Mouse (Mus musculus): ENCODE data around the gene BC003965.
A peak's percentile ranks its signal among the peaks of the same experiment; 100 is the strongest.

Gene BC003965

GRCm38 (mm10) chr17:25184129-25184691 is at the start of gene BC003965:
Gene BC003965, plus strand, starts transcription at chr17:25184554.
- peak; percentile 99 for DNase-seq (ENCODE audit: low read depth, low spot score)

GRCm38 (mm10) chr17:25135622-25136021 is 48.7 kb upstream of the BC003965 start:
- no peak for DNase-seq (ENCODE audit: low read depth, low spot score)

- no peak for DNase-seq (ENCODE audit: low read depth, low spot score)
Observed at GRCm38 (mm10) chr17:25138803-25139202, 45.6 kb upstream of the BC003965 start.

GRCm38 (mm10) chr17:25139960-25140359 is 44.4 kb upstream of the BC003965 start:
- no peak for DNase-seq (ENCODE audit: low read depth, low spot score)

GRCm38 (mm10) chr17:25162161-25162560 is 22.2 kb upstream of the BC003965 start, which contains the start of gene Ccdc154:
Gene Ccdc154, plus strand, starts transcription at chr17:25162461.
- DNase-seq (ENCODE audit: low read depth, low spot score) = no peak

- DNase-seq (ENCODE audit: low read depth, low spot score) = no peak
Observed at GRCm38 (mm10) chr17:25163387-25163786, 21.0 kb upstream of the BC003965 start.

- DNase-seq (ENCODE audit: low read depth, low spot score) = no peak
Observed at GRCm38 (mm10) chr17:25164770-25165169, 19.6 kb upstream of the BC003965 start.

- DNase-seq (ENCODE audit: low read depth, low spot score) = no peak
Observed at GRCm38 (mm10) chr17:25165970-25166671, 18.2 kb upstream of the BC003965 start.

GRCm38 (mm10) chr17:25169706-25170105 is 14.6 kb upstream of the BC003965 start:
- DNase-seq (ENCODE audit: low read depth, low spot score) = no peak

- no peak for DNase-seq (ENCODE audit: low read depth, low spot score)
Observed at GRCm38 (mm10) chr17:25172558-25172957, 11.8 kb upstream of the BC003965 start.

GRCm38 (mm10) chr17:25175411-25175810 is 8.9 kb upstream of the BC003965 start, which contains the start of gene Gm38655:
Gene Gm38655, minus strand, starts transcription at chr17:25175471.
- DNase-seq (ENCODE audit: low read depth, low spot score) = no peak

GRCm38 (mm10) chr17:25183232-25183631 is 1.1 kb upstream of the BC003965 start:
- DNase-seq (ENCODE audit: low read depth, low spot score) = no peak

- DNase-seq (ENCODE audit: low read depth, low spot score) = no peak
Observed at GRCm38 (mm10) chr17:25184961-25185360, 607 bp downstream of the BC003965 start.

- no peak for DNase-seq (ENCODE audit: low read depth, low spot score)
Observed at GRCm38 (mm10) chr17:25187784-25188149, 3.4 kb downstream of the BC003965 start.

- no peak for DNase-seq (ENCODE audit: low read depth, low spot score)
Observed at GRCm38 (mm10) chr17:25188150-25189031, 4.0 kb downstream of the BC003965 start, which contains the start of gene Unkl. Gene Unkl, plus strand, starts transcription at chr17:25188397.

GRCm38 (mm10) chr17:25189091-25189490 is 4.7 kb downstream of the BC003965 start:
- no peak for DNase-seq (ENCODE audit: low read depth, low spot score)

GRCm38 (mm10) chr17:25202401-25202800 is 18.0 kb downstream of the BC003965 start:
- no peak for DNase-seq (ENCODE audit: low read depth, low spot score)

GRCm38 (mm10) chr17:25210006-25210405 is 25.7 kb downstream of the BC003965 start:
- no peak for DNase-seq (ENCODE audit: low read depth, low spot score)

- no peak for DNase-seq (ENCODE audit: low read depth, low spot score)
Observed at GRCm38 (mm10) chr17:25210680-25211466, 26.5 kb downstream of the BC003965 start.

- DNase-seq (ENCODE audit: low read depth, low spot score) = no peak
Observed at GRCm38 (mm10) chr17:25211705-25212104, 27.4 kb downstream of the BC003965 start.

GRCm38 (mm10) chr17:25215431-25215830 is 31.1 kb downstream of the BC003965 start:
- no peak for DNase-seq (ENCODE audit: low read depth, low spot score)
